ENCODE assay signal across 21 mouse cellular contexts in the genomic region with DNA sequence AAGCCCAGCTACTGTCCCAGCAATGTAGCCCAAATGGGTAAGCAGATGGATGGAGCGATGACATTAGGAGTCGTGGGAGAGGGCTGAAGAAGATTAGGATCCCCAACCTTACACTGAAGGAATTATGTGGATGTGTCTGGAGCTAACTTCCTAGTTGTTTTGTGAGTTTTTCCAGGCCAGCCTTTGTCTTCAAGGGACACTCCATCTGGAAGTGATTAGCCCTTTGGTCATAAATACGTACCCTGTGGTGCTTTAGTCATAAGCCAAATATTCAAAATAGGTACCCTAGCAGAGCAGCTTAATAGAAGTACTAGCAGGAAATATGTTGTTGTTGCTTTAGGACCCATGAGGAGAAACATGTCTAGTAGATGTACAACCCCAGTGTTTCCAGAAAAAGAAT. TPM values are rescaled to one million over a fixed set of nuclear protein-coding genes. Genes with fewer than 3 reads are reported as not detected.
DNase-seq lines count a peak whose midpoint lies in the region.
"Had no signal": no experiment of that assay in that cellular context is flagged by ENCODE, and none has a peak within 500 bp of the region (broad histone marks: within the 10 kb centered on the region; RNA-seq: fewer than 3 reads in every experiment).

No protein-coding gene starts in this region.

- DNase-seq in 3134 (ENCODE audit: extremely low read depth, insufficient read length, low spot score), result peak; percentile 21
- DNase-seq in 3T3-L1 (ENCODE audit: low read depth, low spot score), result peak; percentile 96
- peak; percentile 30 for DNase-seq in embryo, embryonic 11 days
- peak; percentile 41 for DNase-seq in hindlimb bud, embryonic 11.5 days (ENCODE audit: extremely low spot score, low read depth, low spot score)
- no peak for DNase-seq in thymus, adult 18-20 months
- DNase-seq in lung, postnatal 4 days, result no peak
- DNase-seq in left cerebral cortex, postnatal 25 days (ENCODE audit: low spot score in 2 of 2), result no peak
- DNase-seq in adrenal gland, adult (ENCODE audit: inconsistent age in 2 of 2, low spot score in 1 of 2), result no peak
- DNase-seq: adrenal gland, adult 8-10 months; cerebellum, adult 11 months; cerebellum, adult 9-10 months; cerebellum, postnatal 36 days; gastrocnemius, postnatal 25 days; heart, adult 18-20 months; heart, postnatal 4 days; kidney, adult 2 months; layer of hippocampus, adult 9-11 months; lung, postnatal 36 days; right cerebral cortex, postnatal 25 days; thymus, postnatal 14 days had no signal

- intact Hi-C loops in left cerebral cortex, postnatal 25 days (cut with DNase I), result no loop called here

RNA-seq across cellular contexts. Expression of a gene that starts 28.6 kb away (rescaled TPM):
- total RNA-seq in left cerebral cortex, postnatal 25 days (2021), result 1 to 10 TPM; 5.0 to 6.0 TPM
- total RNA-seq: neutrophil, adult 5-6 weeks had no signal

RNA-seq across cellular contexts. Expression of a gene that starts 49.2 kb away (rescaled TPM):
- total RNA-seq in left cerebral cortex, postnatal 25 days (2021), result 10 to 100 TPM; 13.8 to 15.8 TPM

Comparison
In these comparisons a context has a peak if more than half of its experiments do, and no peak if none do; other contexts are left out.
1. DNase-seq: peak in 3134 (single experiment), 3T3-L1 (single experiment), embryo, embryonic 11 days (single experiment) and hindlimb bud, embryonic 11.5 days (single experiment); none in thymus, adult 18-20 months (0 of 2), lung, postnatal 4 days (0 of 2), left cerebral cortex, postnatal 25 days (0 of 2) and adrenal gland, adult (0 of 2).